Mouse (Mus musculus): ENCODE data around the gene Trappc6b. TPM values are rescaled to one million over a fixed set of nuclear protein-coding genes. Genes with fewer than 3 reads are reported as not detected.
A peak's percentile ranks its signal among the peaks of the same experiment; 100 is the strongest.

Gene Trappc6b
- polyA plus RNA-seq, 1 experiment, result 38.7 TPM

GRCm38 (mm10) chr12:59013234-59013633 lies 48.0 kb downstream of the Trappc6b start, which contains the start of gene Gemin2:
TSS of gene Gemin2 (plus strand) at chr12:59013393.
- H3K36me3 ChIP-seq (ENCODE audit: control insufficient read depth, insufficient read depth), result peaks cover 34% of the 10 kb centered on the region
- peak within 1 kb of the TSS; percentile 82 for H3K4me3 ChIP-seq (ENCODE audit: insufficient read depth, poor library complexity, severe bottlenecking)
- H3K79me2 ChIP-seq (ENCODE audit: control insufficient read depth, insufficient read depth), result peaks cover 48% of the 10 kb centered on the region
- H3K27me3 ChIP-seq (ENCODE audit: control insufficient read depth, insufficient read depth, insufficient read length), result no peaks in the 10 kb centered on the region
- H3ac ChIP-seq (ENCODE audit: control insufficient read depth, insufficient read length, low read depth), result peak within 1 kb of the TSS; percentile 94
- peaks cover 18% of the 10 kb centered on the region for H3K79me3 ChIP-seq (ENCODE audit: low read depth)
- peak; percentile 77 for TF ChIP-seq MAX (IDR thresholded peaks at IDR 0.05)
- TF ChIP-seq FOSL1 (IDR thresholded peaks at IDR 0.05; ENCODE audit: insufficient read depth, low read length, poor library complexity, severe bottlenecking), result no peak

- Histone ChIP-seq H3K36me3 (ENCODE audit: control insufficient read depth, insufficient read depth) (peaks cover 28% of the 10 kb centered on the region), H3K79me2 (ENCODE audit: control insufficient read depth, insufficient read depth) (peaks cover 48% of the 10 kb centered on the region), H3K27me3 (ENCODE audit: control insufficient read depth, insufficient read depth, insufficient read length) (no peaks in the 10 kb centered on the region), H3K79me3 (ENCODE audit: low read depth) (peaks cover 20% of the 10 kb centered on the region), H3ac (ENCODE audit: control insufficient read depth, insufficient read length, low read depth) (peak overlapping the region; percentile 48), H3K4me3 (ENCODE audit: insufficient read depth, poor library complexity, severe bottlenecking) (peak overlapping the region; percentile 82)
- no peak for TF ChIP-seq MYOD1 (IDR thresholded peaks at IDR 0.05; ENCODE audit: control insufficient read depth, insufficient read length, low read depth)
- TF ChIP-seq CEBPB (IDR thresholded peaks at IDR 0.05; ENCODE audit: low read depth), result no peak
- no peak for TF ChIP-seq MAX (IDR thresholded peaks at IDR 0.05)
- no peak for TF ChIP-seq MYOG (IDR thresholded peaks at IDR 0.05; ENCODE audit: control insufficient read depth, extremely low read depth, insufficient read length)
Measured at GRCm38 (mm10) chr12:59012710-59013091, 48.6 kb downstream of the Trappc6b start.

GRCm38 (mm10) chr12:59011844-59012709 lies 49.2 kb downstream of the Trappc6b start, which contains the start of gene Sec23a:
TSS of gene Sec23a (minus strand) at chr12:59012017.
- peak within 1 kb of the TSS; percentile 82 for H3K4me3 ChIP-seq (ENCODE audit: insufficient read depth, poor library complexity, severe bottlenecking)
- H3K79me3 ChIP-seq (ENCODE audit: low read depth), result peaks cover 20% of the 10 kb centered on the region
- peaks cover 48% of the 10 kb centered on the region for H3K79me2 ChIP-seq (ENCODE audit: control insufficient read depth, insufficient read depth)
- no peaks in the 10 kb centered on the region for H3K27me3 ChIP-seq (ENCODE audit: control insufficient read depth, insufficient read depth, insufficient read length)
- peaks cover 25% of the 10 kb centered on the region for H3K36me3 ChIP-seq (ENCODE audit: control insufficient read depth, insufficient read depth)
- no peak for TF ChIP-seq MYOG (IDR thresholded peaks at IDR 0.05; ENCODE audit: control insufficient read depth, extremely low read depth, insufficient read length)
- TF ChIP-seq CEBPB (IDR thresholded peaks at IDR 0.05; ENCODE audit: low read depth), result no peak
- no peak for TF ChIP-seq FOSL1 (IDR thresholded peaks at IDR 0.05; ENCODE audit: insufficient read depth, low read length, poor library complexity, severe bottlenecking)
- no peak for TF ChIP-seq USF1 (IDR thresholded peaks at IDR 0.05; ENCODE audit: low read depth)
- no peak for TF ChIP-seq MYOD1 (IDR thresholded peaks at IDR 0.05; ENCODE audit: control insufficient read depth, insufficient read length, low read depth)
- TF ChIP-seq MAX (IDR thresholded peaks at IDR 0.05), result no peak
- no peak for TF ChIP-seq CTCF (IDR thresholded peaks at IDR 0.05; ENCODE audit: control insufficient read depth, insufficient read depth, insufficient read length)
- H3ac ChIP-seq (ENCODE audit: control insufficient read depth, insufficient read length, low read depth), result peak within 1 kb of the TSS; percentile 92

GRCm38 (mm10) chr12:59011275-59011843 lies 49.9 kb downstream of the Trappc6b start:
- TF ChIP-seq MYOD1 (IDR thresholded peaks at IDR 0.05; ENCODE audit: control insufficient read depth, insufficient read length, low read depth), result no peak
- no peak for TF ChIP-seq MYOG (IDR thresholded peaks at IDR 0.05; ENCODE audit: control insufficient read depth, extremely low read depth, insufficient read length)
- TF ChIP-seq CEBPB (IDR thresholded peaks at IDR 0.05; ENCODE audit: low read depth), result no peak
- H3ac ChIP-seq (ENCODE audit: control insufficient read depth, insufficient read length, low read depth), result peak overlapping the region; percentile 92
- peaks cover 48% of the 10 kb centered on the region for H3K79me2 ChIP-seq (ENCODE audit: control insufficient read depth, insufficient read depth)

GRCm38 (mm10) chr12:59010482-59010881 lies 50.8 kb downstream of the Trappc6b start:
- peaks cover 20% of the 10 kb centered on the region for H3K79me3 ChIP-seq (ENCODE audit: low read depth)
- H3K4me3 ChIP-seq (ENCODE audit: insufficient read depth, poor library complexity, severe bottlenecking), result no peak overlapping the region
- H3K79me2 ChIP-seq (ENCODE audit: control insufficient read depth, insufficient read depth), result peaks cover 48% of the 10 kb centered on the region
- no peaks in the 10 kb centered on the region for H3K27me3 ChIP-seq (ENCODE audit: control insufficient read depth, insufficient read depth, insufficient read length)
- H3ac ChIP-seq (ENCODE audit: control insufficient read depth, insufficient read length, low read depth), result no peak overlapping the region
- TF ChIP-seq CEBPB (IDR thresholded peaks at IDR 0.05; ENCODE audit: low read depth) (no peak), MYOG (IDR thresholded peaks at IDR 0.05; ENCODE audit: control insufficient read depth, extremely low read depth, insufficient read length) (no peak), USF1 (IDR thresholded peaks at IDR 0.05; ENCODE audit: low read depth) (no peak), MAX (IDR thresholded peaks at IDR 0.05) (no peak), FOSL1 (IDR thresholded peaks at IDR 0.05; ENCODE audit: insufficient read depth, low read length, poor library complexity, severe bottlenecking) (no peak), CTCF (IDR thresholded peaks at IDR 0.05; ENCODE audit: control insufficient read depth, insufficient read depth, insufficient read length) (no peak), MYOD1 (IDR thresholded peaks at IDR 0.05; ENCODE audit: control insufficient read depth, insufficient read length, low read depth) (no peak)
- peaks cover 25% of the 10 kb centered on the region for H3K36me3 ChIP-seq (ENCODE audit: control insufficient read depth, insufficient read depth)

More at GRCm38 (mm10) chr12:59011275-59011843, 49.9 kb downstream of the Trappc6b start:
- H3K79me3 ChIP-seq (ENCODE audit: low read depth), result peaks cover 20% of the 10 kb centered on the region
- H3K4me3 ChIP-seq (ENCODE audit: insufficient read depth, poor library complexity, severe bottlenecking), result peak overlapping the region; percentile 82
- H3K36me3 ChIP-seq (ENCODE audit: control insufficient read depth, insufficient read depth), result peaks cover 26% of the 10 kb centered on the region
- H3K27me3 ChIP-seq (ENCODE audit: control insufficient read depth, insufficient read depth, insufficient read length), result no peaks in the 10 kb centered on the region

Other genes with a start within 250 kb of the Trappc6b start
- gene Sec23a, start 49.5 kb downstream of the Trappc6b start, polyA plus RNA-seq (2012; fragmentation: generic; extraction: Trizol), result 14.4 TPM
- gene Gemin2, start 48.1 kb downstream of the Trappc6b start, polyA plus RNA-seq (2012; fragmentation: generic; extraction: Trizol), result 12.8 TPM
- 14.7 TPM for gene Pnn, start 5.4 kb upstream of the Trappc6b start, polyA plus RNA-seq (2012; fragmentation: generic; extraction: Trizol)
- gene Mia2, start 34.3 kb upstream of the Trappc6b start, polyA plus RNA-seq (2012; fragmentation: generic; extraction: Trizol), result 13.3 TPM
- gene Fbxo33, start 158.3 kb upstream of the Trappc6b start, polyA plus RNA-seq (2012; fragmentation: generic; extraction: Trizol), result 4.5 TPM

Measured in C2C12 (cell line).